Mouse (Mus musculus): ENCODE measurements around the gene Mertk.
"Not testable (repeated sequence)": the region's sequence is repeated elsewhere in the genome, so short reads cannot be mapped to it uniquely, and the experiment has no call there.

Gene Mertk

GRCm38 (mm10) chr2:128698693-128699181, at the start of gene Mertk:
Mertk (plus strand) TSS chr2:128698956.
- DNase-seq (ENCODE audit: low read depth, low spot score) = peak; percentile 92

DNA sequence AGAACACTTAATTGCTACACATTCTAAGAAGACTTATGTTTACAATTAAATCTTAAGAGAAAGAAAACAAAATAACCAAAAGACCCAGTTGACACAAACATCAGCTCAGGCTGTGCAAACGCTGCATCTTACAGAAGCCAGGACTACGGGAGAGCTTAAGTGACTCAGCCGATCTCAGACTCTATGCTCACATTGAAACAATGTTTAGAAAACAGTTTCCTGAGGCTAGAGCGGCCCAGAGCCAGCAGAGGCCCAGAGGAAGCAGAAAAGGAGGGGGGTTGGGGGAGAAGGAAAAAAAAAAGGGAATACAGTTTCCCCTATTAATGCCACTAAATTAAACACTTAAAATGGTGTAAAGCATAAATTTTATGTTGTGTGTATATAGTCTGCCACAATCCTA, 18.1 kb upstream of the Mertk start:
- DNase-seq (ENCODE audit: low read depth, low spot score) = no peak

- peak; percentile 94 for DNase-seq (ENCODE audit: low read depth, low spot score)
These were observed 11.7 kb upstream of the Mertk start, which contains the start of gene Anapc1 for GRCm38 (mm10) chr2:128686921-128687557. Anapc1 (minus strand) TSS chr2:128687391.

- no peak for DNase-seq (ENCODE audit: low read depth, low spot score)
These were observed 11.1 kb upstream of the Mertk start for GRCm38 (mm10) chr2:128687558-128688120.

GRCm38 (mm10) chr2:128692336-128692735, 6.4 kb upstream of the Mertk start:
- no peak for DNase-seq (ENCODE audit: low read depth, low spot score)

DNA sequence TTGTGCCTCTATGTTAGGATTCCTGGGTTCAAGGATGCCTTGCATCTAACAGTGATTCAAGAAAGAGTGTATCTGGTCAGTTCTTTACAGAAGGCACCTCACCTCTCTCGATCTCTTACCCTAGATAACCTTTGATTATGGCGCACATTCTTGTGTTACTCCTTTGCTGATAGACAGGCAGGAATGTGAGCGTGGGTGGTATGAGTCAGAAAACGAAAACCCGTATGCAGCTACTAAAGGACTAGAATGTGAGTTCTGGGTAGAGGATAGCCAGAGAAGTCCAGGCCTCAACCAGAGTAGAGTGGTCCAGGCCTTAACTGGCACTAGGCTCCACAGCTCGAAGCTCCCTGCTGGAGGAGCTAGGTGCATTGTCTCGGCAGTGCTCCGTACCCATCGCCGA, 6.0 kb upstream of the Mertk start:
- no peak for DNase-seq (ENCODE audit: low read depth, low spot score)

- no peak for DNase-seq (ENCODE audit: low read depth, low spot score)
These were observed 5.5 kb upstream of the Mertk start for GRCm38 (mm10) chr2:128693236-128693635.

GRCm38 (mm10) chr2:128693828-128694227, 4.9 kb upstream of the Mertk start:
- DNase-seq (ENCODE audit: low read depth, low spot score) = not testable (repeated sequence)

DNA sequence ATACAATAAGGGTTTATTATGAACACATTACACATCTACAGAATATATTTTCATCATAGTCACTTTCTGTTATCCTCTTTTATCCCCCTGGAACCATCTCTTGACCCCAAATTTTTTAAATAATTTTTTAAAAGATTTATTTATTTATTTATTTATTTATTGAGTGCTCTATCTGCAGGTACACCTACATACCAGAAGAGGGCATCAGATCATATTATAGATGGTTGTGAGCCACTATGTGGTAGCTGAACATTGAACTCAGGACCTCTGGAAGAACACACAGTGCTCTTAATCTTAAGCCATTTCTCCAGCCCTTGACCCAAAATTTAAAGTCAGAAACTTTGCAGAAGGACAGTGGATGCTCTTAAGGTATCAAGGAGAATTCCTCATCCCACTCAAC, 4.2 kb upstream of the Mertk start:
- DNase-seq (ENCODE audit: low read depth, low spot score) = no peak

GRCm38 (mm10) chr2:128696426-128696825, 2.3 kb upstream of the Mertk start:
- DNase-seq (ENCODE audit: low read depth, low spot score) = no peak

DNA sequence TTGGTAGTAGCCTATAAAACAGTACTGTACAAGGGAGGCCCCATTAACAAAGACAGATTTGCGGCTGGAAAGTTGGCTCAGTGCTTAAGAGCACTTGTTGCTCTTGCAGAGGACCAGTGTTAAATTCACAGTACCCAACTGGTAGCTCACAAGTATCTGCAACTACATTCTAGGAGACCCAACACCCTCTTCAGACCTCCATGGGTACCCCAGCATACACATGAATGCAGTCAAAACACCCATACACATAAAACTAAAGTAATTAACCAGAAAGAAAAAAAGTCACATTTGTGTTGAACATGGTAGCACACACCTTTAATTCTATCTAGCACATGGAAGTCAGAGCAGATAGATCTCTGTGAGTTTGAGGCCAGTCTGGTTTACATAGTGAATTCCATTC, 1.7 kb upstream of the Mertk start:
- no peak for DNase-seq (ENCODE audit: low read depth, low spot score)

- no peak for DNase-seq (ENCODE audit: low read depth, low spot score)
These were observed 1.2 kb upstream of the Mertk start for GRCm38 (mm10) chr2:128697566-128697965.

GRCm38 (mm10) chr2:128698140-128698692, 540 bp upstream of the Mertk start:
- peak; percentile 89 for DNase-seq (ENCODE audit: low read depth, low spot score)

GRCm38 (mm10) chr2:128699201-128699885, 587 bp downstream of the Mertk start:
- DNase-seq (ENCODE audit: low read depth, low spot score) = peak; percentile 47

DNA sequence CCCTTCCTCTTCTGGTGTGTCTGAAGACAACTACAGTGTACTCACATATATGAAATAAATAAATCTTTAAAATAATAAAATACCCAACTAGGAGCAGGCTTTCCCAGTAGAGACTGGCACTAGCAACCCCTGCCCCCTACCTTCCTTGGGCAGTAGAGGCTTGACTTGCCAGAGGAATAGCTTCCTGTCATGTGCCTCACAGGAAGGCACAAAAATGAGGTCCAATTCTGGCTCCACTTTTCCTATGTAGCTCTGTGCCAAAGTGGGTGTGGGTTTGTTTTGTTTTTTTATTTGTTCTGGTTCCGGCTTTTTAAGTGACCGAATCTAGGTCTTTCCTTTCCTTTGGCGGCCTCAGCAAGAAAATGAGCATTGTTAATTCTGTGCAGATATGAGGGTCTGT, 5.7 kb downstream of the Mertk start:
- DNase-seq (ENCODE audit: low read depth, low spot score) = no peak

DNA sequence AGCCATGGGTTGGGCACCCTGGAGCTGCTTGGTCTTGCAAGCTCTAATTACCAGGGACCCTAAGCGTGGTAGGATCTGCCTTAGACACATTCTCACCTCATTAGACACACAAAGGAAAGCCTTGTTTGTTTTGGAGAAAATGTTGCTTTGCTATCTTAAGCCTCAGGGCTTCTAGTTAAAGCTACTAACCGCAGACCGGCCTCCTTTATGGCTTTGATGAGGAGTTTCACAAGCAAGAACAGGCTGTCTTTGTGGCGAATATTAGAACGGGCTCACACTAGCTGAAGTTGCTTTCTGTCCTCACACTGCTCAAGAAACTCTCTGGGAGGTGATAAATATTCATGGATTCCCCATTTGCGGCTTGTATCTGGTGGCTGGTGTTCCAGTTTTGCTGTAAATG, 10.5 kb downstream of the Mertk start:
- no peak for DNase-seq (ENCODE audit: low read depth, low spot score)

DNA sequence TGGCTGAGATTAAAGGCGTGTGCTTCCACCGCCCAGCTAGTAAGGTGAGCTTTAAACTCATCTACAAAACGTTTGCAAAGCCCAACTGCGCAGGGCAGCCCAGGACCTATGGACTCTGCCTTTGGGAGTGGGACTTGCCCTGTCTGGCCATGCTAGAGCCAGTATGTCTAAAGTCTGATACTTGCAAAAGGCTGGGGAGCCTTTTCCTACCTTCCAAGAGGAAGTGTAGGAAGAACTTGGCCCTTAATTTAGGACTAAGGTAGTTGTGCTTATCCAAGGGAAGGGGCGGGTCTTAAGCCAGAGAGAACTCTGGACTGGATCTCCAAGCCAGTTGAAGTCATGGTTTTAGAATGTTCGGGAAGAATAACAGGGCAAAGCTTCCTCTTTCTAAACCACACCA, 11.9 kb downstream of the Mertk start:
- no peak for DNase-seq (ENCODE audit: low read depth, low spot score)

GRCm38 (mm10) chr2:128712940-128713339, 14.2 kb downstream of the Mertk start:
- DNase-seq (ENCODE audit: low read depth, low spot score) = peak; percentile 11

- peak; percentile 91 for DNase-seq (ENCODE audit: low read depth, low spot score)
These were observed 14.8 kb downstream of the Mertk start for GRCm38 (mm10) chr2:128713548-128714003.

GRCm38 (mm10) chr2:128714724-128715241, 16.0 kb downstream of the Mertk start:
- DNase-seq (ENCODE audit: low read depth, low spot score) = peak; percentile 51

- DNase-seq (ENCODE audit: low read depth, low spot score) = no peak
These were observed 17.2 kb downstream of the Mertk start for GRCm38 (mm10) chr2:128715979-128716378.

GRCm38 (mm10) chr2:128719380-128719779, 20.6 kb downstream of the Mertk start:
- no peak for DNase-seq (ENCODE audit: low read depth, low spot score)
